Mouse (Mus musculus) testis, adult 2 months (tissue): Measurements from ENCODE around the gene Rab3d. TPM values are rescaled to one million over a fixed set of nuclear protein-coding genes. Genes with fewer than 3 reads are reported as not detected.

Experiments
- H3K27ac ChIP-seq: fragments of 200-500 bp; 2 replicates; pipeline ENCODE4 v1.5.1; 2012; ENCODE audit warnings: low read depth, low read length; ENCODE audit not compliant: control insufficient read depth, insufficient read depth
- H3K27me3 ChIP-seq: fragments of 200-500 bp; 2 replicates; pipeline ENCODE4 v1.6.1; 2012; ENCODE audit warnings: mild to moderate bottlenecking, low read length, moderate library complexity; ENCODE audit not compliant: control insufficient read depth, insufficient read depth
- H3K36me3 ChIP-seq: fragments of 200-500 bp; 2 replicates; pipeline ENCODE4 v1.6.1; 2012; ENCODE audit warnings: mild to moderate bottlenecking, low read length; ENCODE audit not compliant: control insufficient read depth, insufficient read depth
- H3K4me1 ChIP-seq: fragments of 200-500 bp; 2 replicates; pipeline ENCODE4 v1.6.1; 2012; ENCODE audit warnings: low read length; ENCODE audit not compliant: control insufficient read depth, insufficient read depth
- H3K4me3 ChIP-seq: fragments of 200-500 bp; 2 replicates; pipeline ENCODE4 v1.5.1; 2012; ENCODE audit warnings: low read depth, mild to moderate bottlenecking, low read length, moderate library complexity, mixed read lengths; ENCODE audit not compliant: control insufficient read depth
- CTCF ChIP-seq: fragments of 200-500 bp; IDR thresholded peaks from 2 replicates; pipeline ENCODE4 v1.5.1; 2012; ENCODE audit warnings: low read depth, mild to moderate bottlenecking, inconsistent platforms, low read length, moderate library complexity; ENCODE audit not compliant: control insufficient read depth, insufficient read depth, insufficient replicate concordance
- POLR2A ChIP-seq: fragments of 200-500 bp; IDR thresholded peaks from 2 replicates; pipeline ENCODE4 v1.6.1; 2012; ENCODE audit warnings: low read depth, mild to moderate bottlenecking, inconsistent platforms, low read length, moderate library complexity; ENCODE audit not compliant: control insufficient read depth
- polyA plus RNA-seq: library from polyadenylated mRNA; depleted of rRNA; stranded (reverse); fragments of >200 nt; gene quantifications from 2 replicates; pipeline ENCODE4 v1.2.3, GENCODE M21; 2012

Rab3d gene
- polyA plus RNA-seq, 1 experiment: 21.2 TPM

DNA sequence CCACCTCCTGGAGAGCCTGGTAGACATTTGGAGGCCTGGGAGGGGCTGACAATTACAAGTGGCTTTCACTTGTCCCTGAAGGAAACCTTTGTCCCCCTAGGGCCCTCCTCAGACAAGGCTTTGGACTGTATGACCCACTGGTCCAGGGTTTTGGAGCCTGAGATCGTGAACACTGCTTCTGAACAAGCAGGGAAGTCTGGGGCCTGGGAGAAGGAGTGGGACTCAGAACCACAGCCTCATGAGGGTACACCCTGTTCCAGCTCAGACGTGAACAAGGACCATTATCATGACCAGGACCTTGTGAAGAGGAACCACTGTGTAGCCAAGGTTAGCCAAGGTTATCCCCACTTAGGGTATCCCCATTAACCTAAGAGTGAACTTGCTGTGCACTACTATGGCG, 11.2 kb upstream of the Rab3d start:
- H3K4me1 ChIP-seq: peaks cover 22% of the 10 kb centered on the region
- H3K27me3 ChIP-seq: no peaks in the 10 kb centered on the region
- TF ChIP-seq CTCF (no peak), POLR2A (no peak)
- H3K27ac ChIP-seq: no peak overlapping the region
- no peaks in the 10 kb centered on the region for H3K36me3 ChIP-seq
- peak overlapping the region; percentile 94 for H3K4me3 ChIP-seq

GRCm38 (mm10) chr9:21927208-21927753, 9.3 kb upstream of the Rab3d start, which contains the start of the genes Ccdc159 and Tmem205:
Ccdc159 (plus strand) TSS chr9:21927471.
Tmem205 (minus strand) TSS chr9:21927556.
- Histone ChIP-seq H3K36me3 (no peaks in the 10 kb centered on the region), H3K27ac (peak within 1 kb of the TSS; percentile 83)

DNA sequence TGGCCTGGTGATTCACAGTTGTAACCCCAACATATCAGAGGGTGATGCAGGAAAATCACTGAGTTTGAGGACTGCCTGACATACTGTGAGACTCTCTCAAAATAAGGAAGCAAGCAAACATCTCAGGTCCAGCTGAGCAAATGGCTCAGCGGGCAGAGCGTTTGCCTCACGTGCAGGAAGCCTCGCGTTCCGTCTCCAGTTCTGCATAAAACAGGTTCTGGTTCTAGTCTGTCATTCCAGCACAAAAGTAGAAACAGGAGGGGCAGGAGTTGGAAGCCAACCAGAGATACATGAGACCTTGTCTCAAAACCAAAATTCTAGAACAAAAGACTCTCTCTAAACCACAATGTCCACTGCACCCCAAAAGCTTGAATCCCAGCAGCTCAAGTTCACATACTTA, 8.8 kb upstream of the Rab3d start:
- Histone ChIP-seq H3K27me3 (no peaks in the 10 kb centered on the region), H3K27ac (peak overlapping the region; percentile 83), H3K4me3 (peak overlapping the region; percentile 94), H3K4me1 (peaks cover 9% of the 10 kb centered on the region), H3K36me3 (no peaks in the 10 kb centered on the region)
- TF ChIP-seq POLR2A (no peak), CTCF (no peak)

More at GRCm38 (mm10) chr9:21927208-21927753, 9.3 kb upstream of the Rab3d start, which contains the start of the genes Ccdc159 and Tmem205:
- H3K4me3 ChIP-seq: peak within 1 kb of the TSS; percentile 94
- no peaks in the 10 kb centered on the region for H3K27me3 ChIP-seq
- TF ChIP-seq POLR2A: peak; percentile 75; the same call in 1 of the 2 replicates
- no peak for TF ChIP-seq CTCF
- peaks cover 9% of the 10 kb centered on the region for H3K4me1 ChIP-seq

GRCm38 (mm10) chr9:21926155-21926554, 8.2 kb upstream of the Rab3d start:
- TF ChIP-seq CTCF: no peak
- TF ChIP-seq POLR2A: no peak
- H3K27ac ChIP-seq: 0 out of 2 replicates have a peak overlapping the region, but pooled peaks have one; percentile 18

GRCm38 (mm10) chr9:21925506-21925905, 7.5 kb upstream of the Rab3d start:
- no peaks in the 10 kb centered on the region for H3K27me3 ChIP-seq
- TF ChIP-seq CTCF (no peak), POLR2A (no peak)
- no peak overlapping the region for H3K4me3 ChIP-seq
- no peak overlapping the region for H3K27ac ChIP-seq
- peaks cover 9% of the 10 kb centered on the region for H3K4me1 ChIP-seq
- no peaks in the 10 kb centered on the region for H3K36me3 ChIP-seq

More at GRCm38 (mm10) chr9:21926155-21926554, 8.2 kb upstream of the Rab3d start:
- Histone ChIP-seq H3K36me3 (no peaks in the 10 kb centered on the region), H3K27me3 (no peaks in the 10 kb centered on the region), H3K4me1 (peaks cover 9% of the 10 kb centered on the region), H3K4me3 (peak overlapping the region; percentile 94)

DNA sequence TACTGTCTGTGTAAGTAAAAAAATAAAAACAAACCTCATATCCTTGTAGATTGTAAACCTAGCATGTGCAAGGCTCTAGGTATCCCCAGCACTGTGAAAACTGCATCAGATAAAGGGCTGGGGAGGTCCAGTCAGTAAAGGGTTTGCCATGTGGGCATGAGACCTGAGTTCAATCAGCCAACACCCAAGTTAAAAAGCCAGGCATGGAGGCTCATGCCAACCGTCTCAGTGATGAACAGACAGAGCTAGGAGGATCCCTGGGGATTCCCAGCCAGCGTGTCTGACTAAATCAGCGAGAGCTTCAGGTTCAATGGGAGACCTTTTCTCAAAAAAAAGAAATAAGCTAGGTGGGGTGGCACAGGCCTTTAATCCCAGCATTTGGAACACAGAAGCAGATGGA, 7.0 kb upstream of the Rab3d start:
- TF ChIP-seq CTCF (no peak), POLR2A (no peak)
- Histone ChIP-seq H3K36me3 (no peaks in the 10 kb centered on the region), H3K4me1 (peaks cover 9% of the 10 kb centered on the region), H3K4me3 (no peak overlapping the region), H3K27me3 (no peaks in the 10 kb centered on the region), H3K27ac (no peak overlapping the region)

- no peak overlapping the region for H3K4me3 ChIP-seq
- no peaks in the 10 kb centered on the region for H3K27me3 ChIP-seq
- H3K4me1 ChIP-seq: peaks cover 9% of the 10 kb centered on the region
- no peaks in the 10 kb centered on the region for H3K36me3 ChIP-seq
- no peak for TF ChIP-seq POLR2A
- TF ChIP-seq CTCF: no peak
- peak overlapping the region; percentile 66 for H3K27ac ChIP-seq
Observed at GRCm38 (mm10) chr9:21924099-21924493, 6.1 kb upstream of the Rab3d start.
